14 mouse cellular contexts compared by ENCODE assay signal in genomic region chr1:35562786-35563185, GRCm38 (mm10).
DNase-seq lines count a peak whose midpoint lies in the region; ATAC-seq and TF ChIP-seq lines count a peak whose summit lies in the region.
"Had no signal": no experiment of that assay in that cellular context is flagged by ENCODE, and none has a peak within 500 bp of the region (broad histone marks: within the 10 kb centered on the region; RNA-seq: fewer than 3 reads in every experiment).

No protein-coding gene starts in this region.

- no peak for TF ChIP-seq CTCF in gastrocnemius, adult 2 months (IDR thresholded peaks at IDR 0.05)
- no peak for TF ChIP-seq CTCF in brain, embryonic 14.5 days (IDR thresholded peaks at IDR 0.05; ENCODE audit: borderline replicate concordance, extremely low read depth, insufficient read depth, insufficient read length)
- no peak for TF ChIP-seq CTCF in heart, adult 2 months (IDR thresholded peaks at IDR 0.05)

- peak; percentile 20 for DNase-seq in gastrocnemius, adult 2 months
- no peak for DNase-seq in gastrocnemius, postnatal 36 days
- peak; percentile 11 for DNase-seq in brain, embryonic 14.5 days (ENCODE audit: low read depth)
- peak; percentile 59 to 70 for DNase-seq in kidney, adult 8-10 months
- DNase-seq in kidney, postnatal 4 days, result peak; percentile 11 to 31
- DNase-seq in heart, adult 2 months, result no peak
- DNase-seq: B cell, adult 2 months; heart, postnatal 14 days; thymus, postnatal 4 days had no signal

- no peak overlapping the region for H3K27ac ChIP-seq in gastrocnemius, adult 2 months
- no peak overlapping the region for H3K27ac ChIP-seq in forebrain, embryonic 16.5 days (ENCODE audit: low read length)
- H3K27ac ChIP-seq in heart, adult 2 months, result no peak overlapping the region
- H3K27ac ChIP-seq: heart, embryonic 10.5 days; stomach, postnatal 0 days had no signal

- no peak overlapping the region for H3K9ac ChIP-seq in forebrain, embryonic 16.5 days (replicated peaks; ENCODE audit: low read depth, low read length)
- no peak overlapping the region for H3K9ac ChIP-seq in heart, adult 2 months (ENCODE audit: low read depth, low read length)

- no peak for TF ChIP-seq POLR2A in brain, embryonic 14.5 days (IDR thresholded peaks at IDR 0.05; ENCODE audit: borderline replicate concordance, extremely low read depth, insufficient read depth, insufficient read length, poor library complexity, severe bottlenecking)
- TF ChIP-seq POLR2A in heart, adult 2 months (IDR thresholded peaks at IDR 0.05; ENCODE audit: insufficient read depth, low read depth, low read length), result no peak

- H3K9me3 ChIP-seq in forebrain, embryonic 16.5 days (ENCODE audit: control insufficient read depth, low read length), result peaks cover 6% of the 10 kb centered on the region
- H3K9me3 ChIP-seq: heart, embryonic 10.5 days had no signal

- TF ChIP-seq EP300 in heart, adult 2 months (IDR thresholded peaks at IDR 0.05; ENCODE audit: insufficient read depth, low read depth, low read length), result no peak

- no peaks in the 10 kb centered on the region for H3K79me2 ChIP-seq in heart, adult 2 months (replicated peaks; ENCODE audit: control insufficient read depth, insufficient read depth, low read length)

- ATAC-seq in forebrain, embryonic 16.5 days, result no peak
- ATAC-seq: hindbrain, embryonic 16.5 days had no signal

- H3K27me3 ChIP-seq in forebrain, embryonic 16.5 days (replicated peaks; ENCODE audit: control insufficient read depth, insufficient read depth, low read length), result no peaks in the 10 kb centered on the region
- H3K27me3 ChIP-seq in heart, adult 2 months (ENCODE audit: control insufficient read depth, insufficient read depth, low read length), result no peaks in the 10 kb centered on the region

- H3K4me3 ChIP-seq in gastrocnemius, adult 2 months, result no peak overlapping the region
- H3K4me3 ChIP-seq in forebrain, embryonic 16.5 days (replicated peaks; ENCODE audit: low read length), result no peak overlapping the region
- H3K4me3 ChIP-seq in heart, adult 2 months, result no peak overlapping the region
- H3K4me3 ChIP-seq: heart, embryonic 10.5 days; myocyte had no signal

- intact Hi-C loops in gastrocnemius, adult 2 months (cut with DNase I), result no loop called here
- intact Hi-C loops in gastrocnemius, postnatal 36 days (cut with DNase I), result no loop called here
- intact Hi-C loops in heart, adult 2 months (cut with DNase I), result no loop called here

- H3K4me2 ChIP-seq in forebrain, embryonic 16.5 days (ENCODE audit: low read length), result no peak overlapping the region

- 90% methylated on average over 4 of the region's 4 CpGs for WGBS in forebrain, embryonic 16.5 days
- 89% methylated on average over 4 of the region's 4 CpGs for WGBS in heart, adult 2 months

- no peaks in the 10 kb centered on the region for H3K36me3 ChIP-seq in forebrain, embryonic 16.5 days (ENCODE audit: control insufficient read depth, insufficient read depth)
- H3K36me3 ChIP-seq in heart, adult 2 months (ENCODE audit: control insufficient read depth, insufficient read depth, low read length), result no peaks in the 10 kb centered on the region
- H3K36me3 ChIP-seq: heart, embryonic 10.5 days had no signal

- no peaks in the 10 kb centered on the region for H3K4me1 ChIP-seq in forebrain, embryonic 16.5 days (replicated peaks; ENCODE audit: control insufficient read depth, insufficient read depth, low read length)
- H3K4me1 ChIP-seq in heart, adult 2 months (ENCODE audit: control insufficient read depth, insufficient read depth, low read length), result no peaks in the 10 kb centered on the region
- H3K4me1 ChIP-seq: heart, embryonic 10.5 days had no signal

Comparison
In these comparisons a context has a peak if more than half of its experiments do, and no peak if none do; other contexts are left out.
1. DNase-seq: peak in gastrocnemius, adult 2 months (single experiment), brain, embryonic 14.5 days (single experiment), kidney, adult 8-10 months (2 of 2) and kidney, postnatal 4 days (2 of 2); none in gastrocnemius, postnatal 36 days (0 of 2) and heart, adult 2 months (0 of 2).